Comparison of ENCODE assay signal across 8 mouse cellular contexts in the genomic region with DNA sequence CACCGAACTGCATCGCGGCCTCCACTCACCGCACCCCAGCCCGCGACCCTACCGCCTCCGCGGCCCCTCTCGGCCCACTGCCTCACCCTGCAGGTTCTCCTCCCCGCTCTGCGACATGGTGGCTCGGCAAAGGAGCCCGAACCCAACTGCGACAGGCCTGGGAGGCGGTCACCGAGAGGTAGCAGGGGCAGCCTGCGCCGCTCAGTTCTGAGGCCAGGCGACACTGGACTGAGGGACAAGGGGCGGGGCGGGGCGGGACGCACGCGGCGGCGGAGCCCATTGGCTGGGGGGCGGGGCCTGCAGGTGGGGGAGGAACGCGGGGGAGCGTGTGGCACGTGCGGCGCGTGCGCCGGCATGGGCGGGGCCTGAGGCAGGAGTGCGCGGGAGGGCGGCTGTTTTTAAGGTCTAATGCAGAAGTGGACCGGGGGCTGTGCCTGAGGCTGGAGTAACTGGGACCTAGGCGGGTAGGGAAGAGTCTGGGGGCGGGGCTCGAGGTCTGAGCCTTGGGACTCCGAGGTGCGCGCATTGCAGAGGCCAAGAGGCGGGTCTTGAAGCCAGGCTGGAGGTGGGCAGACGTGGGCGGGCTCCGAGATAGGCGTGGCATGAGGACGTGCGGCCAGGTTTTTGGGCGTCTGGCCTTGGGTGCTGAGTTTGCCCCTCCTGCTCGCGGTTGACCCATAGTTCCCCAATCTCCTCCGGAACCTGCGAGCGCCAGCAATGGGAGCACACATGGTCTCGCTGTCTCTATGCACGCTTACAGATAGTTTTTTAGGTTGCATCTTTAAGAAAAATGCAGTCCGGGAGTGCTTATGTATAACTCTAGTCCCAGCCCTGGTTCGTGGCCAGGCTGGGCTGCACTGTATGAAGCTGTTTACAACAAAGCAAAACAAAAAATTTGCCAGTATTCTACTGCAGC. TPM values are rescaled to one million over a fixed set of nuclear protein-coding genes. Genes with fewer than 3 reads are reported as not detected.
A peak's percentile ranks its signal among the peaks of the same experiment; 100 is the strongest.
DNase-seq lines count a peak whose midpoint lies in the region; ATAC-seq and TF ChIP-seq lines count a peak whose summit lies in the region.

A gene (minus strand): TSS at position 243 of the 916 bp plus-strand sequence.

- H3K4me2 ChIP-seq in forebrain, embryonic 16.5 days (ENCODE audit: low read length): peak within 1 kb of the TSS; percentile 61
- H3K4me2 ChIP-seq in neural tube, embryonic 14.5 days (ENCODE audit: low read depth, low read length): peak within 1 kb of the TSS; percentile 75

- no peak within 1 kb of the TSS for H3K27ac ChIP-seq in forebrain, embryonic 16.5 days (ENCODE audit: low read length)
- H3K27ac ChIP-seq in neural tube, embryonic 14.5 days (ENCODE audit: low read depth, low read length): peak within 1 kb of the TSS; percentile 58; the same call in 1 of the 2 replicates
- peak within 1 kb of the TSS; percentile 93 for H3K27ac ChIP-seq in testis, adult 2 months (ENCODE audit: control insufficient read depth, insufficient read depth, low read depth, low read length)

- H3K9ac ChIP-seq in forebrain, embryonic 16.5 days (replicated peaks; ENCODE audit: low read depth, low read length): peak within 1 kb of the TSS; percentile 80
- H3K9ac ChIP-seq in neural tube, embryonic 14.5 days (replicated peaks; ENCODE audit: low read depth, low read length): peak within 1 kb of the TSS; percentile 64

- TF ChIP-seq POLR2A in testis, adult 2 months (IDR thresholded peaks at IDR 0.05; ENCODE audit: control insufficient read depth, low read depth, low read length): peak; percentile 87

- H3K9me3 ChIP-seq in G1E (replicated peaks): no peaks in the 10 kb centered on the region
- H3K9me3 ChIP-seq in forebrain, embryonic 16.5 days (ENCODE audit: control insufficient read depth, low read length): no peaks in the 10 kb centered on the region
- no peaks in the 10 kb centered on the region for H3K9me3 ChIP-seq in neural tube, embryonic 14.5 days (ENCODE audit: control insufficient read depth, low read length)

- DNase-seq in G1E (ENCODE audit: low spot score): peak; percentile 88
- peak; percentile 93 for DNase-seq in cerebellum, adult 11-12 months
- DNase-seq in heart, postnatal 25 days (ENCODE audit: low spot score): peak; percentile 82
- DNase-seq in layer of hippocampus, adult 18-20 months (ENCODE audit: low spot score in 2 of 2): peak; percentile 64 to 85
- peak; percentile 94 to 95 for DNase-seq in lung, adult 18-20 months

- H3K4me3 ChIP-seq in G1E (ENCODE audit: low read depth, low read length): peak within 1 kb of the TSS; percentile 99
- H3K4me3 ChIP-seq in forebrain, embryonic 16.5 days (replicated peaks; ENCODE audit: low read length): peak within 1 kb of the TSS; percentile 86
- peak within 1 kb of the TSS; percentile 49 for H3K4me3 ChIP-seq in neural tube, embryonic 14.5 days (ENCODE audit: low read depth, low read length)
- H3K4me3 ChIP-seq in testis, adult 2 months (ENCODE audit: control insufficient read depth, low read depth, low read length): peak within 1 kb of the TSS; percentile 99

- TF ChIP-seq CTCF in G1E (IDR thresholded peaks at IDR 0.05; ENCODE audit: low read depth, low read length): no peak
- TF ChIP-seq CTCF in testis, adult 2 months (IDR thresholded peaks at IDR 0.05; ENCODE audit: control insufficient read depth, insufficient read depth, insufficient replicate concordance, low read depth, low read length): no peak

- peaks cover 29% of the 10 kb centered on the region for H3K36me3 ChIP-seq in G1E (replicated peaks)
- H3K36me3 ChIP-seq in forebrain, embryonic 16.5 days (ENCODE audit: control insufficient read depth, insufficient read depth): no peaks in the 10 kb centered on the region
- no peaks in the 10 kb centered on the region for H3K36me3 ChIP-seq in neural tube, embryonic 14.5 days (ENCODE audit: control insufficient read depth, insufficient read depth, low read length)
- no peaks in the 10 kb centered on the region for H3K36me3 ChIP-seq in testis, adult 2 months (ENCODE audit: control insufficient read depth, insufficient read depth, low read length)

- peaks cover 51% of the 10 kb centered on the region for H3K4me1 ChIP-seq in G1E (ENCODE audit: insufficient read depth, low read depth, low read length)
- peaks cover 23% of the 10 kb centered on the region for H3K4me1 ChIP-seq in forebrain, embryonic 16.5 days (replicated peaks; ENCODE audit: control insufficient read depth, insufficient read depth, low read length)
- H3K4me1 ChIP-seq in neural tube, embryonic 14.5 days (ENCODE audit: control insufficient read depth, insufficient read depth, low read length): peaks cover 7% of the 10 kb centered on the region; the same call in 1 of the 2 replicates
- H3K4me1 ChIP-seq in testis, adult 2 months (ENCODE audit: control insufficient read depth, insufficient read depth, low read length): peaks cover 13% of the 10 kb centered on the region

- peaks cover 5% of the 10 kb centered on the region; the same call in 1 of the 2 replicates for H3K27me3 ChIP-seq in G1E (ENCODE audit: insufficient read depth, low read length)
- no peaks in the 10 kb centered on the region for H3K27me3 ChIP-seq in forebrain, embryonic 16.5 days (replicated peaks; ENCODE audit: control insufficient read depth, insufficient read depth, low read length)
- H3K27me3 ChIP-seq in neural tube, embryonic 14.5 days (ENCODE audit: control insufficient read depth, insufficient read depth, low read length): no peaks in the 10 kb centered on the region
- no peaks in the 10 kb centered on the region for H3K27me3 ChIP-seq in testis, adult 2 months (ENCODE audit: control insufficient read depth, insufficient read depth, low read length)

- under 1% methylated on average over 66 of the region's 66 CpGs for whole genome bisulfite sequencing in forebrain, embryonic 16.5 days
- under 1% methylated on average over 64 of the region's 66 CpGs for WGBS in neural tube, embryonic 14.5 days

- ATAC-seq in G1E (ENCODE audit: extremely low read depth, insufficient number of reproducible peaks, low FRiP score, poor library complexity, severe bottlenecking): peak; percentile 90
- ATAC-seq in forebrain, embryonic 16.5 days: peak; percentile 91
- ATAC-seq in neural tube, embryonic 14.5 days (ENCODE audit: low read depth): peak; percentile 93

- intact Hi-C loops in heart, postnatal 25 days (cut with DNase I): loop anchor here (5.0 to 10.0 kb wide), 2 partner anchors 62 to 455 kb away; a partner anchor contains a TSS

RNA-seq across cellular contexts. Expression of the gene that starts here (rescaled TPM):
- 275 and 332 TPM in 2 replicates for total RNA-seq in G1E (2014; fragmentation: Nextera tagmentation)
- total RNA-seq in G1E (2017): 392 and 430 TPM in 2 replicates
- polyA plus RNA-seq in G1E (2012): 128 and 131 TPM in 2 replicates
- polyA plus RNA-seq in forebrain, embryonic 16.5 days (2015; fragmentation: Nextera tagmentation; extraction: Ambion mirVana): 88.9 and 97.8 TPM in 2 replicates
- total RNA-seq in heart, postnatal 25 days (2021): 100 to 1,000 TPM; 206 to 234 TPM
- 100 to 1,000 TPM; 103 to 113 TPM for total RNA-seq in layer of hippocampus, adult 18-20 months (2021)
- polyA plus RNA-seq in neural tube, embryonic 14.5 days (2014; fragmentation: Nextera tagmentation; extraction: Ambion mirVana): 126 and 143 TPM in 2 replicates
- 8.0 and 8.8 TPM in 2 replicates for polyA plus RNA-seq in testis, adult 2 months (2012; rRNA removed)

Comparison
In these comparisons a context has a peak if more than half of its experiments do, and no peak if none do; other contexts are left out.
1. H3K4me3 ChIP-seq: peak in every context shown above with its lines; median percentile 99 in G1E; 99 in testis, adult 2 months; 86 in forebrain, embryonic 16.5 days; 49 in neural tube, embryonic 14.5 days.